Mouse (Mus musculus): ENCODE measurements around the gene Clta. TPM values are rescaled to one million over a fixed set of nuclear protein-coding genes. Genes with fewer than 3 reads are reported as not detected.

The Clta gene
- polyA plus RNA-seq, 2 experiments from 2014 or later, result 66.1 to 83.6 TPM

- ATAC-seq, result no peak
Observed at GRCm38 (mm10) chr4:43980846-43981245, 23.4 kb upstream of the Clta start.

GRCm38 (mm10) chr4:43981251-43981650 is 23.0 kb upstream of the Clta start:
- no peak for ATAC-seq

- ATAC-seq, result peak; percentile 98
Observed at GRCm38 (mm10) chr4:43982053-43982732, 22.1 kb upstream of the Clta start.

- no peak for ATAC-seq
Observed at GRCm38 (mm10) chr4:43983181-43983580, 21.1 kb upstream of the Clta start, which contains the start of gene Ccin. Ccin (plus strand) TSS chr4:43983483.

GRCm38 (mm10) chr4:43983756-43984155 is 20.5 kb upstream of the Clta start:
- ATAC-seq, result no peak

- no peak for ATAC-seq
Observed at GRCm38 (mm10) chr4:43984326-43984725, 19.9 kb upstream of the Clta start.

GRCm38 (mm10) chr4:43988976-43989375 is 15.3 kb upstream of the Clta start:
- ATAC-seq, result no peak

GRCm38 (mm10) chr4:43993072-43993471 is 11.2 kb upstream of the Clta start:
- ATAC-seq, result no peak

- ATAC-seq, result no peak
Observed at GRCm38 (mm10) chr4:43994342-43994741, 9.9 kb upstream of the Clta start.

- ATAC-seq, result no peak
Observed at GRCm38 (mm10) chr4:44003622-44004021, 630 bp upstream of the Clta start.

- no peak for ATAC-seq
Observed at GRCm38 (mm10) chr4:44004623-44005409, 564 bp downstream of the Clta start.

GRCm38 (mm10) chr4:44010176-44010575 is 5.9 kb downstream of the Clta start:
- no peak for ATAC-seq

- no peak for ATAC-seq
Observed at GRCm38 (mm10) chr4:44010893-44011292, 6.6 kb downstream of the Clta start.

- no peak for ATAC-seq
Observed at GRCm38 (mm10) chr4:44011799-44012198, 7.5 kb downstream of the Clta start.

- ATAC-seq, result peak; percentile 98
Observed at GRCm38 (mm10) chr4:44012376-44013367, 8.4 kb downstream of the Clta start.

GRCm38 (mm10) chr4:44013391-44014070 is 9.3 kb downstream of the Clta start:
- ATAC-seq, result no peak

GRCm38 (mm10) chr4:44016071-44016470 is 11.8 kb downstream of the Clta start:
- no peak for ATAC-seq

- ATAC-seq, result no peak
Observed at GRCm38 (mm10) chr4:44016791-44017190, 12.5 kb downstream of the Clta start.

- ATAC-seq, result peak; percentile 94
Observed at GRCm38 (mm10) chr4:44022323-44022722, 18.1 kb downstream of the Clta start.

GRCm38 (mm10) chr4:44022766-44023165 is 18.5 kb downstream of the Clta start:
- ATAC-seq, result no peak

GRCm38 (mm10) chr4:44023681-44024080 is 19.4 kb downstream of the Clta start:
- ATAC-seq, result no peak

- ATAC-seq, result no peak
Observed at GRCm38 (mm10) chr4:44024241-44024640, 20.0 kb downstream of the Clta start.
